Mouse (Mus musculus) CD4-positive helper T cell, adult 2 months (primary cell): ENCODE results near the gene Arid1b.
"Not testable (repeated sequence)": the region's sequence is repeated elsewhere in the genome, so short reads cannot be mapped to it uniquely, and the experiment has no call there.

ENCODE experiments used
- DNase-seq: peaks from one replicate; pipeline ENCODE4 v3.0.0-alpha.2; 2012; ENCODE audit warnings: low read depth, missing footprints, low spot score

Gene Arid1b

DNA sequence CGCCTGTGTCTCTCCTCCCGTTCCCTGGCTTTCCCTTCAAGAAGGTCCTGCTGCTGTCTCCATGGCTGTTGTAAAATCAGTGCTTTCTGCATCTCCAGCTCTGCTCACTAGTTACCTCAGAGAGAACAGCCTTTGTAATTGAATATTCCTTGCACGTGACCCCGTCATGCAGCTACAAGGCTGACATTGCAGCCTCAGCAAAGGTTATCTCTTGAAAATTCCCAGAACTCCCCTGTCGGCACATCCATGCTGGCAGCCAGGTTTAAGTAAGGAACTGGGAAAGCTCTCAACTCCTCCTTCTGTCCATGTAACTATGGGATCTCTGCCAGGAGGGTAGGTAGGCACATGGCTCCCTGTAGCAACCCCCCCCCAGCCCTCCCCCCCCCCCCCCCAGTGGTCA is 91.8 kb downstream of the Arid1b start:
- DNase-seq: no peak

GRCm38 (mm10) chr17:5088241-5088640 is 94.1 kb downstream of the Arid1b start:
- not testable (repeated sequence) for DNase-seq

DNA sequence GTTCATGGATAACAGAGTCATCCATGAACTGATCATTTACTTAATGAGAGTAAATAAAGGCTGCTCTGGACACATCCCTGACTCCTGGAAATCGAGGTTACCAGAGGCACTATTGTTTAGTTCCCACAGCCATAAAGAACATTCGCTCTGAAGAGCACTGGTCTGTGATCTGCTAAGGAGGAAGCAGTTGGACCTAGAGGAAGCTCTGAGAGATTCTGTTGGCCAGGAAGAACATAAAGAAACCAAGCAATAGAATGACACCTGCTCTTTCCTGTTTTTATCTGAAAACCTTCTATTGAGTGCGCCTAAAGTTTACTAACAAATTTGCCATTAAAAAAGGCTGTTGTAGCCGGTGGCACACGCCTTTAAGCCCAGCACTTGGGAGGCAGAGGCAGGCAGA is 94.7 kb downstream of the Arid1b start:
- DNase-seq: no peak

DNA sequence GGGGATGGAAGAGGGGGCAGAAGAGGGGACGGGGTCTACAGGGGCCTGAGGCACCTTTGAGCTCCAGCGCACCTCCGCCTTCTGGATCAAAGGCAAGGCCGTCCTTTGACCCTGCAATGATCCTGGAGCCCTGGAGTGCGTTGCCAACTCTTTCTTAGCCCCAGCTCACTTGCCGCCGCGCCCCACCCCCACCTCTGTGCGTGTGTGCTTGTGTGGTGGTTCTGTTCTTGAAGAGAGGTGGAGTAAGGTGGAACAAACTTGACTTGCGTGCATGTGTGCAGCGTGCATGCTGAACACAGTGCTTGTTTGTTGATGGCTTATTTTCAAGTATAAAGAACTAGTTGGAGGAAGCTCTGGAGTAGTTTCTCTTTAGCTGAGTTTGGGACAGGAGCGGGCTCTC is 95.4 kb downstream of the Arid1b start:
- DNase-seq: peak; percentile 73

- DNase-seq: peak; percentile 37
These were observed 97.4 kb downstream of the Arid1b start for GRCm38 (mm10) chr17:5091490-5091889.

DNA sequence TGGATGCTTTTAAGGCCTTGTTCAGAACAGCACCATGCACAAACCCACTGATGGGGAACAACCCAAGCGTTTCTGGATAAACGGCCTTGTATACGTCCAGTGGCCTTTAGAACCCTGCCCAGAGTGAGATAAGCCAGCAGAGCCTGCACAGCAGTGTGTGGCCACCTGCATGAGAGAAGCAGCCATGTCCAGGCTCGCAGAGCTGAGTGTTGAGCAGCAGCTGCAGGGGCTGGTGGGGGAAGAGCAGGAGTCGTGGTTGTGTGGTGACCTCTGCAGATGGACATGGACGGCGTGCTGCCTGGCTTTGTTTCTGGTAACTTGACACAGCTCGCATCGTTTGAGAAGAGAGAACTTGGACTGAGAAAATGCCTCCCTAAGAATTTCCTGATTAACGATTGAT is 97.8 kb downstream of the Arid1b start:
- no peak for DNase-seq

- peak; percentile 55 for DNase-seq
These were observed 99.2 kb downstream of the Arid1b start for GRCm38 (mm10) chr17:5093343-5093742.

DNA sequence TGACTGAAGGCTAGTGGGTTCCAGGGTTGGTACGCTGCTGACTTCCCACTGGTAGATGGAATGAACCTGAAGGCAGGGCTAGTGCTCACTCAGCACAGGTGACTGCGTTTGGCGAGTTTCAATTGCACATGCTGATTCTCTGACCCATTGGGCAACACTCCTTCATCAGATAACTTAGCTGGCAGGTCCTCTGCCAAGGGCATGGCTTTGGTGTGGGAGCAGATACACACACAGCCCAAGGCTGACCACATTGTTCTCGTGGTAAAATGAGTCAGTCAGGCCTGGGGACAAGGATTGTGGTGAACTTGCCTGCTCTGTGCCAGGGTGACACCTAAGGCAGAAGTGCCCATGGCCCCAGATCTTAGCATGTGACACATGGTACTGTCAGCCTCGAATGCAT is 100.5 kb downstream of the Arid1b start:
- no peak for DNase-seq

- no peak for DNase-seq
These were observed 101.6 kb downstream of the Arid1b start for GRCm38 (mm10) chr17:5095741-5096140.

- DNase-seq: no peak
These were observed 102.9 kb downstream of the Arid1b start for GRCm38 (mm10) chr17:5097046-5097445.

GRCm38 (mm10) chr17:5097545-5098475 is 103.7 kb downstream of the Arid1b start:
- DNase-seq: no peak

DNA sequence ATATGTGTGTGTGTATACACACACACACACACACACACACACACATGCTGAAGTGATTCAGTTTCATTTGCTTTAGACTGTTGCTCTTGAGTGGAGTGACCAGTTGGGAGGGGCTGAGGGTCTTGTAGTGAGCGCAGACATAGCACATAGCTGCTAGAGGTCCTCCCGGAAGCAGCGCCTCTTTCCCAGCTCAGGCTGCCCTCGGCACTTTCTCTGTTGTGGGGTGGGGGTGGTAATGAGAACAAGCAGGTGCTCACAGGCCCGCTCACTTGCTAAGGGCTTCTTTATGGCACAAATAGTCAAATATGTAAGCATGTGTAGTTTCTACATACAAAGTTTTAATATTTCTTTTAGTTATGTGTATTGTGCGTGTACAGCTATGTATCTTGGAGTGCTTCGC is 104.6 kb downstream of the Arid1b start:
- DNase-seq: no peak

DNA sequence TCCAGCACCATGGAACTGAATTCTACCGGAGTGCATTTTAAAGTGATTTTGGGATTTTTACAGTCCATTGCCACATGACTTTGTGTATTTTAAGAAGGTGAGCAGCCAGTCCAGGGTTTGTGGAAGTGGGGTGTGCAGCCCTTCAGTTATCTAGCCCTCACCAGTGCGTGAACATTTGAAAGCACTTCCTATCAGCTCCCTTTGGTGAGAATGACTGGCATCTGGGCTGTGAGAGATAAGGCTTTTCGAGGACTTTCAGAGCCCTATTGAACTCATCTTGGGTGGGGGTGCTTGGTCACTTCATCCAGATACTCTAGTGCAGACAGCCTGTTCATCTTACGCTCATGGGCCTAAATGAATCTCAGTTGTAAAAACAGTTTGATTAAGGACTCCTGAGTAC is 105.1 kb downstream of the Arid1b start:
- no peak for DNase-seq

GRCm38 (mm10) chr17:5101157-5101556 is 107.0 kb downstream of the Arid1b start:
- no peak for DNase-seq

- no peak for DNase-seq
These were observed 107.8 kb downstream of the Arid1b start for GRCm38 (mm10) chr17:5101887-5102286.

DNA sequence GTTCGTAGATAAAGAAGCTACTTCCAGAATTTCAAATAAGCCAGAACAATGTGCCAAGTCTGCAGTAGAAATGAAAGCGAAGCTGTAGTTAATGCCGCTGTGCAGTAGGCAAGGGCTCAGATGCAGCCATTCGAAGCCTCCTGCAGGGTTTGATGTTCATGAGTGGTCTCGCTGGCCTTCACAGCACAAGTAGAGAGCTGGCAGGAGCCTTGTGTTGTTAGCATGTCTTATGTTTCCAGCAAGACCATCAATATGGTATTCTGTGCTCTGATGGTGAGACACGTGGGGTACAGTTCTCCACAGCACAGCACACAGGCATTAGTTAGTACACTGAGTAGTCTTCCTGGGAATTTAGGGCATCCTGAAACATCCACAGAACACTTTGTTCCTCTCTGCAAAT is 111.6 kb downstream of the Arid1b start:
- DNase-seq: no peak

GRCm38 (mm10) chr17:5106263-5107195 is 112.4 kb downstream of the Arid1b start:
- DNase-seq: no peak

- peak; percentile 33 for DNase-seq
These were observed 113.4 kb downstream of the Arid1b start for GRCm38 (mm10) chr17:5107501-5107900.

DNA sequence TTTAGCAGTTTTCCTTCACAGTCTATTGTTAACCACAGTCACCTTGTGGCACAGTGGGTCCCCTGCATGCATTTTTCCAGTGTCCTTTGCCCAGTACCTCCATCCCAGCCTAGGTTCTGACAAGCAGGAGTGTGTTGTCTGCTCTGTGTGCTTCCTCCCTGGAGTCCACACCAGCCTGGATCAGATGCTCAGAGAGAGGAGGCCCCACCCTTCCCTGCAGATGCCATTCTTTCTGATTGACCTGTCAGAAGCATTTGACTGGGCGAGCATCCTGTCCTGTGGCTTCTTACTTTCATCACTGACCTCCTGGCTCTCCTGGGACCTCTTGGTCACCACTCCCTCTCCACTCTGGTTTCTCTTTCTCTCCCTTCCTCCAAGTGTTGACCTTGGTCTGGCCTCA is 113.9 kb downstream of the Arid1b start:
- no peak for DNase-seq

GRCm38 (mm10) chr17:5108546-5109142 is 114.5 kb downstream of the Arid1b start:
- no peak for DNase-seq

GRCm38 (mm10) chr17:5109343-5109742 is 115.2 kb downstream of the Arid1b start:
- no peak for DNase-seq

DNA sequence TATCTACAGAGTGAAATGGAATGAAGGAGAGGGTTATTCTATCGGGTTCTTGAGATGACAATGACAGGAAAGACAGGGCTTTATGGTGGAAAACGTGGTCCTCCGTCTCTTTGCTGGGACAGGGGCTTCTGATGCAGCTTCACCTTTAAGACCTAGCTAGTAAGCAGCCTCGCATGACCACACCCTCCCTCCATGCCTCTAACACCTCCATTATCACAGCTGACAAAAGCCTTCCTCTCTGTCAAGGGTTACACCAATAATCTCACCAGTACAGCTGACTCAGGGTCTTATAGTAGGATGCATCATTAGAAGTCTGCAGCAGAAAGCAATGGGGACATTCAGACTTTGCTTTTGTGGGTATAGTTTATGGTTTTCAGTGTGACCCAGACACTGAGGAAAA is 116.0 kb downstream of the Arid1b start:
- DNase-seq: no peak
